Mouse (Mus musculus) cortical plate, adult 2 months (tissue): Measurements from ENCODE around the gene Rsph4a. TPM values are rescaled to one million over a fixed set of nuclear protein-coding genes. Genes with fewer than 3 reads are reported as not detected.
"Not testable (repeated sequence)": the region's sequence is repeated elsewhere in the genome, so short reads cannot be mapped to it uniquely, and the experiment has no call there.

Source experiments
- H3K27ac ChIP-seq: fragments of 200-500 bp; 2 replicates; pipeline ENCODE4 v1.5.1; 2012; ENCODE audit warnings: low read length, control low read depth, inconsistent platforms; ENCODE audit not compliant: insufficient read depth
- H3K4me1 ChIP-seq: fragments of 200-500 bp; 2 replicates; pipeline ENCODE4 v1.6.1; 2011; ENCODE audit warnings: low read length; ENCODE audit not compliant: control insufficient read depth, insufficient read depth
- H3K4me3 ChIP-seq: fragments of 200-500 bp; 2 replicates; pipeline ENCODE4 v1.5.1; 2011; ENCODE audit warnings: mild to moderate bottlenecking, low read length, control low read depth; ENCODE audit not compliant: insufficient read depth
- CTCF ChIP-seq: fragments of 200-500 bp; IDR thresholded peaks from 2 replicates; pipeline ENCODE4 v1.5.1; 2011; ENCODE audit warnings: mild to moderate bottlenecking, control low read depth, low read length; ENCODE audit not compliant: insufficient read depth; ENCODE audit errors: extremely low read depth
- POLR2A ChIP-seq: fragments of 200-500 bp; IDR thresholded peaks from 2 replicates; pipeline ENCODE4 v1.6.1; 2011; ENCODE audit warnings: mild to moderate bottlenecking, low read length, control low read depth; ENCODE audit not compliant: insufficient read depth; ENCODE audit errors: extremely low read depth
- polyA plus RNA-seq: library from polyadenylated mRNA; depleted of rRNA; stranded (reverse); fragments of >200 nt; gene quantifications from 2 replicates; pipeline ENCODE4 v1.2.3, GENCODE M21; 2012; rRNA removed

The Rsph4a gene
- 0.49 and 1.0 TPM in 2 replicates for polyA plus RNA-seq

DNA sequence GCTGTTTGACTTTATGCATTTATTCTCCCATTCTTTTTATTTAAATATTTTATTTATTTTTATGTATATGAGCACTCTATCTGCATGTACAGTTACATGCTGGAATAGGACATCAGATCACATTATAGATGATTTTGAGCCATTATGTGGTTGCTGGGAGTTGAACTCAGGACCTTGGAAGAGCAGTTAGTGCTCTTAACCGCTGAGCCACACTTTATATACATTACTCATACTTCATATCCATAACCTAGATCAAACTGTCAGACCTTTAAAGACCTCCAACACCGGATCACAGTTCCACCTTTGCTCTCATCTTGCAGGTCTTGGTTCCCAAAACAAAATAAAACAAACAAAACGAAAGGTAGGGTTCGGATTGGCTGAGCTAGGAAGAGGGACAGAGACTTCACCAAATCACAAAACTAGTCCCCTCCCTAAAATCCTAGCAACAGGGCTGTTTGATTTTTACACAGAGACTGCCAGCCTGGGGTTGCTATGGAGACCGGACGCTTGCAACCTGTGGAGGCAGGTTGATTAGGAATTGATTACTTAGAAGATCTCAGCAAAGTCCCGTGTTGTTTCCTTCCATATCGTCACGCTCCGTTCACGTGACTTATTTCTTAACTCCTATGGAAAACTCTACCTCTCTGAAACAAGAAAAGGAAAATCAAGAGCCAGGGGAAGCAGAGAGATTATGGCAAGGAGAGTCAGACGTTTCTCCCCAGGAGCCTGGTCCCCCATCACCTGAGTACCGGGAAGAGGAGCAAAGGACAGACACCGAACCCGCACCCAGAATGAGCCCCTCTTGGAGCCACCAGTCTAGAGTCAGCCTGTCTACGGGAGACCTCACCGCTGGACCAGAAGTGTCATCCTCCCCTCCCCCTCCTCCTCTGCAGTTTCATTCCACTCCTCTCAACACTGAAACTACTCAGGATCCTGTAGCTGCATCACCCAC is at the start of gene Rsph4a:
TSS of gene Rsph4a (plus strand) at position 582 of the 952 bp plus-strand sequence.
- no peaks in the 10 kb centered on the region for H3K4me1 ChIP-seq
- no peak within 1 kb of the TSS for H3K27ac ChIP-seq
- TF ChIP-seq POLR2A (no peak), CTCF (no peak)
- peak within 1 kb of the TSS; percentile 63 for H3K4me3 ChIP-seq

DNA sequence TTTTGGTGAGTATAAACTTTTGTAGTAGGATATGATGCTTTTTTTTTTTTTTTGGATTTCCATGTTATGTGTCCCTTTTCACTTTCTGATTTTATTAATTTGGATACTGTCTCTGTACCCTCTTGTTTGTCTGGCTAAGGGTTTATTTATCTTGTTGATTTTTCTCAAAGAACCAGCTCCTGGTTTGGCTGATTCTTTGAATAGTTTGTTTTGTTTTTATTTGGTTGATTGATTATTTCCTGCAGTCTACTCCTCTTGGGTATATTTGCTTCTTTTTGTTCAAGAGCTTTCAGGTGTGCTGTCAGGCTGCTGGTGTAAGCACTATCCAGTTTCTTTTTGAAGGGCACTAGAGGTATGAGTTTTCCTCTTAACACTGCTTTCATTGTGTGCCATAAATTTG is 47.5 kb upstream of the Rsph4a start, which contains the start of gene Sult3a1:
TSS of gene Sult3a1 (plus strand) at position 301 of the 400 bp plus-strand sequence.
- H3K27ac ChIP-seq, result no peak within 1 kb of the TSS
- no peaks in the 10 kb centered on the region for H3K4me1 ChIP-seq
- no peak within 1 kb of the TSS for H3K4me3 ChIP-seq
- TF ChIP-seq POLR2A (no peak), CTCF (no peak)

DNA sequence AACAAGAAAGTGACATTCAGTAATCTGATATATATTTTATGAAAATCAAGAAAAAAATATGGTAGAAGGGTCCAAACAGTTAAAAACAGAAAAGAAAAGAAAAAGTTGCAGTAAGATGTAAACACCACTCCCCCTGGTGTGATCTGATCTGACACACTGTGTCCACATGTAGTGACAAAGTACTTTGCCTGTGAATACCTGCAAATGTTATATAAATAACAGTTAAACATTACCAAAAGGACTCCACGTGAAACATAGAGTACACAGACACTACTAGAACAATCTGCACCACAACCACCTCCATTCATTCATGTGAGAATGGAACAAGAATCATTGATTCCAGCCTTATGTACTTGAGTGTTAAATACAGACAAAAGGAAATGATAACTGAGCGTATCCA is 38.9 kb upstream of the Rsph4a start:
- TF ChIP-seq CTCF (no peak), POLR2A (no peak)
- Histone ChIP-seq H3K27ac (no peak overlapping the region), H3K4me3 (no peak overlapping the region), H3K4me1 (no peaks in the 10 kb centered on the region)

DNA sequence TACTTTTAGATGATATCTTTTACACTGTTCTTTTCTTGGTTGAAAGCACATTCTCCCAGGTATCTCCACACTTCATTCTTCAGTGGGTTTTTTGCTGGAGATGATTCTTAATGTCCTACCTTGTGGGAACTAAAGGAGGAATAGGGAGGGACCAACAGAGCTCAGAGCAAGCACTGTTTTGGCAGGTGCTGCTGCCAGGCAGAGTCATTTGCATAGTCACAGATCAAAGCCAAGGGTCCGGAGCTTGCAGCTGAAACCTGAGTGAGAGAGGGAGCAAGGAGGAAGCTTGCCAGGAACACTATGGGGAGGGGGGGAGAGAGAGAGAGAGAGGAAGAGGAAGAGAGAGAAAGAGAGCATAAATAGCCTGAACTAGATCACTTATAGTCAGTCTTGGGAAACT is 34.5 kb upstream of the Rsph4a start:
- TF ChIP-seq POLR2A (no peak), CTCF (no peak)
- Histone ChIP-seq H3K4me1 (no peaks in the 10 kb centered on the region), H3K4me3 (no peak overlapping the region), H3K27ac (no peak overlapping the region)

DNA sequence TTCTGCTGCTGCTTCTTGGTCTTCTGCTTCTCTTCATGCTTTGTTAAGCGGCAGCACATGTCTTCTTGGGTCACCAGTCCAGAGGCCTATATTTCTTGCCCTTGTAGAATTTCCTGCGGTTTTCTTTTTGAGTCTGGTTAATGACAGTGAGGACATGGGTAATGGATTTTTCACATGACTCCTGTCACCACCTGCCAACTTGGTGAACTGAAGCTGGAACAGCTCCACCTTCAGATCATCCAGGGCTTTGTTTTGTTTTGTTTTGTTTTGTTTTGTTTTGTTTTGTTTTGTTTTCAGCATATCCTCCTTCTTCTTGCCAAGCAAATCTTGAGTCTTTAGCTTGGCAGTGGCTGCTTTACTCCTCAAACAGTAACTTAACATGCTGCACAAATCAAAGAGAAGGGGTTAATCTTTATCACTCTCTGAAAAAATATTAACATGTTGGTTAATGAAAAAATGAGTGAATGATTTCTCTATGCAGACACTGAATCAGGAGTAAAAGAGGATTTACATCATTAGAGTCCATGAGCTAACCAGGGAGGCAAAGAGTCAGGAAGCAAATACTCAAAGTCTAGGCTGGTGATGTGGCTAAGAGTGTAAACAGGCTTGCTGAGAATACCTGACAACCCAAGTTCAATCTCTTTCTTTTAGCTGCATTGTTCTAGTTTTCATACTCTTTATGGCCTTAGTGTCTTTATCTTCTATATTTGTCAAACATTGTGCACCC is 32.1 kb upstream of the Rsph4a start:
- Histone ChIP-seq H3K27ac (no peak overlapping the region), H3K4me1 (no peaks in the 10 kb centered on the region), H3K4me3 (no peak overlapping the region)
- TF ChIP-seq CTCF, result no peak
- no peak for TF ChIP-seq POLR2A

DNA sequence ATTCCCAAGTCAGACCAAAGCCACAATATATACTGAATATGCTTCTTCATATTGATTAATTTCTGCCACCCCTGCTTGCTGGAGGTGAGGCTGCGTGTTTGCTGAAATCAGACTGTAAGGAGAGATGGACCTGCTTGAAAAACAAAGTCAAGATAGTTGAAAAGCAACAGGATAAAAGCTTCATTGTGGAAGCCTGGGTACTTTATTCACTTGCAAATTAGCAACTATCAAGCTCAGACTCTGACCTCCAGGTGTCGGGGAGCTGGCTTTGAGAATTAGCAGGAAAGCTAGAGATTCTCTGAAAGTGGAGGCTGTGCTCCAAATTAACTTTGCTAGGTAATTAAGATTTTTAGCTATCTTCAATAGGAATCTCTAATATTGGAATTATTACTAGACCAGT is 22.5 kb upstream of the Rsph4a start:
- not testable (repeated sequence) for H3K27ac ChIP-seq, H3K4me1 ChIP-seq, H3K4me3 ChIP-seq

DNA sequence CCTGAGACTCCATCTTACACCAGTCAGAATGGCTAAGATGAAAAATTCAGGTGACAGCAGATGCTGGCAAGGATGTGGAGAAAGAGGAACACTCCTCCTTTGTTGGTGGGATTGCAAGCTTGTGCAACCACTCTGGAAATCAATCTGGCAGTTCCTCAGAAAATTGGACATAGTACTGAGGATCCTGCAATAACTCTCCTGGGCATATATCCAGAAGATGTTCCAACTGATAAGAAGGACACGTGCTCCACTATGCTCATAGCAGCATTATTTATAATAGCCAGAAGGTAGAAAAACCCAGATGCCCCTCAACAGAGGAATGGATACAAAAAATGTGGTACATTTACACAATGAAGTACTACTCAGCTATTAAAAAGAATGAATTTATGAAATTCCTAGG is 3.4 kb upstream of the Rsph4a start:
- not testable (repeated sequence) for H3K27ac ChIP-seq, H3K4me1 ChIP-seq, H3K4me3 ChIP-seq

DNA sequence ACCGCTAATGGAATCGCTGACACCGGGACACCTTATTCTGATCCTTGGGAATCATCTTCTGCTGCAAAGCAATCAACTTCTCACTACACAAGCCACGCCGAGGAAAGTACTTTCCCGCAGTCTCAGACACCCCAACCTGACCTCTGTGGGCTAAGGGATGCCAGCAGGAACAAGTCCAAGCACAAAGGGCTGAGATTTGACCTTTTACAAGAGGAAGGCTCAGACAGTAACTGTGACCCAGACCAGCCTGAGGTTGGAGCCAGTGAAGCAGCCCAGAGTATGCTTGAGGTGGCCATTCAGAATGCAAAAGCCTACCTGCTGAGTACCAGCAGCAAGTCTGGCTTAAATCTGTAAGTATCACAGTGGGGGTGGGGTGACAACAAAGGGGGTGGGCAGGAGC is 578 bp downstream of the Rsph4a start:
- H3K27ac ChIP-seq, result no peak overlapping the region
- H3K4me3 ChIP-seq, result peak overlapping the region; percentile 63
- TF ChIP-seq CTCF (no peak), POLR2A (no peak)
- no peaks in the 10 kb centered on the region for H3K4me1 ChIP-seq

DNA sequence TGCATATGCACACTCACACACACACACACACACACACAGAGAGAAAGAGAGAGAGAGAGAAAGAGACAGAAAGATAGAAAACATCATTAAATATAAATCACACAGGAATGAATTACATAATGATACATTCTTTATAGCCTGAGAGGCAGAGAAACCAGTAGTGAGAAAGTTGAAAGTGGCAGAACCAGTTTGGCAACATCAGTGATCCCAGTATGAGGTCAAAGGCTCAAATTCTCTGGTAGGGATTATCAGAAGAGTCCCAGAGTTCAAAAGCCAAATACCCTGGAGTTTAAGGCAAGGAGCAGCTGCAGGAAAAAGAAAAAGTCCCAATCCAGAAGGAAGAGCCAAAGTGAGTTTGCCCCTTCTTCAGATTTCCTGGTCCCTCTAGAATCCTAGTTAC is 35.8 kb downstream of the Rsph4a start:
- no peak overlapping the region for H3K27ac ChIP-seq
- peaks cover 2% of the 10 kb centered on the region; the same call in 1 of the 2 replicates for H3K4me1 ChIP-seq
- TF ChIP-seq POLR2A, result no peak
- TF ChIP-seq CTCF, result no peak
- no peak overlapping the region for H3K4me3 ChIP-seq

DNA sequence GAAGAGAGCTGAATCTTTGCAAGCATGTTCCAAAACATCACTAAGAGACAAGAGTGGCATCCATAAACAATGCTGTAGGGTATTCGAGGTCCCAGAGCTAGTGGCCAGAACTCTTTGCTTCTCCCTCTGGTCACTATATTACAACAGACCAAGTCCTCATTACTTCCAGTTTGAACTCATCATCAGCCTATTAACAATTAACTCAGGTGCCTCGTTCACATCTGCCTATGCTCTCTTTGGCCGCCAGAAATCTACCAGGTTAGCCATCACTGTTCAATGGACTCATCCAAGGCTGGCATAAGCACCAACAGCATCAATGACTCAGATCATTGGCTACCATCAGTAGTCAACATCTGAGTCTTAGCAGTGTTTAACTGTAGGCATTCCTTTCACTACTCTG is 40.5 kb downstream of the Rsph4a start:
- H3K4me1 ChIP-seq, result peaks cover 4% of the 10 kb centered on the region; the same call in 1 of the 2 replicates
- TF ChIP-seq CTCF (no peak), POLR2A (no peak)
- H3K4me3 ChIP-seq, result no peak overlapping the region
- no peak overlapping the region for H3K27ac ChIP-seq
